Mouse (Mus musculus): ENCODE data around the gene Megf8. TPM values are rescaled to one million over a fixed set of nuclear protein-coding genes. Genes with fewer than 3 reads are reported as not detected.

Megf8 gene
- total RNA-seq, 1 experiment: 47.5 TPM

DNA sequence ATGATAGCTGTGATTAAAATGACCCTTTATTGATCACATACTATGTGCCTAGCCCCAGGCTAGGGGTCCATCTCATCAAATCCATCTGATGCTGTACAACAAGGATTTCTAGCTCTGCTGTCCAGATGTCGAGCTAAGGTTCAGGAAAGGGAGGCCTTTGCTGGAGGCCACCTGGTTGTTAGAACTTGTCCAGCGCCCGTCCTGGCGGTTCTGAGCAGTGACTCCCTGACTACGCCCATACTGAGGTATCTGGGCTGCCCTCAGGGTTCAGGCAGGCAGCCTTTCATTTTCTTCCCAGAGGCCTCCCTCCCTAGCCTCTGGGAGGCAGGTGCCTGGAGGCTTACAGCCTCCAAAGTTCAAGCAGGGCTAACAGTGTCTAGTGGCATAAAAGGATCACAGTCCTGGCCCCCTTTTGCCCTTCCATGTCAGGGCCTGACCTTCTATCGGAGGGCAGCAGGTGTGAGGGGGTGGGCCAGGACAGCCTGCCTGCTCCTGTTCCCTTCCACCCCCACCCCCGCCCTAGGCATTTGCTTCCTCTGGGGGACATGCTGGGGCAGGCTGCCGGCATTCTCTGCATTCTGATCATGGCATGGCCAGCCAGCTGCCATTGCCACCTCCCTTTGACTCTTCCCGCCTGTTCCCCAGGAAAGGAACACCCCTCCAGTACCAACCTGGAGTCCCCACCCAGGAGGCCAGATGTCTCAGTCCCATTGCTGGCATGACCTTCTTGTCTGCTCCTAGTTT is 41.2 kb upstream of the Megf8 start:
- H3K4me1 ChIP-seq (ENCODE audit: control insufficient read depth in 2 of 2, insufficient read depth in 2 of 2, low read length in 2 of 2, poor library complexity in 1 of 2): peaks cover 14 to 55% of the 10 kb centered on the region in 2 experiments
- DNase-seq (ENCODE audit: low read depth, low spot score): no peak
- no peak overlapping the region for H3K4me3 ChIP-seq (ENCODE audit: insufficient read depth in 1 of 2, low read depth in 1 of 2, low read length in 2 of 2, poor library complexity in 1 of 2, severe bottlenecking in 1 of 2)

DNA sequence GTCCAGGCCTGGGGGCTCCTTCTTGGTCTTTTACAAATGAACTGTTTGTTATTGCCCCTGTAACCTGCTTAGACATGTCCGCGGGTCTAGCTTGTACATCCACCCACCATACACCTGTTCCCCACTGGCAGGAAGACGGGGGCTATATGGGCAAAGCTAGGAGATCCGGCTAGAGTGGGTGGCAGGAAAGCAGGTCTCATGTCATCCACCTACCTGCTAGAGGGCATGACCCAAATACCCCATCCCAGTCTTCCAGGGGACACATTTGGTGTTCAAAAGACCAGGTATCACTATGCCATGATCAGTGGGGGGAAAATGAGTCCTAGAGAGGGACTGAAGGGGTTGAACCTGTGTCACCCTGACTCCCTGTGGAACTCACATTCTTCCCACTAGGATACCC is 39.6 kb upstream of the Megf8 start:
- H3K9me3 ChIP-seq (ENCODE audit: control insufficient read depth, insufficient read depth, low read depth, low read length): no peaks in the 10 kb centered on the region
- no peak for DNase-seq (ENCODE audit: low read depth, low spot score)
- peak overlapping the region; percentile 87; the same call in 1 of the 2 replicates for H3K27ac ChIP-seq (ENCODE audit: insufficient read depth, low read depth, low read length, poor library complexity, severe bottlenecking)
- peak overlapping the region; percentile 45; the same call in 1 of the 2 replicates for H3K9ac ChIP-seq (ENCODE audit: insufficient read depth, low read depth, low read length, poor library complexity, severe bottlenecking)
- TF ChIP-seq ZNF384 (IDR thresholded peaks at IDR 0.05; ENCODE audit: low read depth, low read length): no peak
- TF ChIP-seq HCFC1 (IDR thresholded peaks at IDR 0.05; ENCODE audit: borderline replicate concordance, insufficient read depth, low read length): no peak
- no peak for TF ChIP-seq CHD2 (IDR thresholded peaks at IDR 0.05; ENCODE audit: low read depth, low read length)
- no peak for TF ChIP-seq ZC3H11A (IDR thresholded peaks at IDR 0.05; ENCODE audit: borderline replicate concordance, low read depth, low read length)
- no peak for TF ChIP-seq MAFK (IDR thresholded peaks at IDR 0.05; ENCODE audit: insufficient read depth, low read depth, low read length)
- H3K4me3 ChIP-seq (ENCODE audit: insufficient read depth in 1 of 2, low read depth in 1 of 2, low read length in 2 of 2, poor library complexity in 1 of 2, severe bottlenecking in 1 of 2): peak overlapping the region in 1 of 2 experiments; percentile 84; a peak in 1 of 4 replicates
- in situ Hi-C loops (cut with MboI; ENCODE audit: low sequenced_read_pairs in 2 of 2, unreplicated experiment in 2 of 2): no loop called here
- H3K4me1 ChIP-seq (ENCODE audit: control insufficient read depth in 2 of 2, insufficient read depth in 2 of 2, low read length in 2 of 2, poor library complexity in 1 of 2): peaks cover 21 to 49% of the 10 kb centered on the region in 2 experiments
- H3K36me3 ChIP-seq (ENCODE audit: control insufficient read depth, insufficient read depth, low read length, poor library complexity, severe bottlenecking): no peaks in the 10 kb centered on the region

More for the DNA sequence above, 41.2 kb upstream of the Megf8 start:
- TF ChIP-seq CHD2 (IDR thresholded peaks at IDR 0.05; ENCODE audit: low read depth, low read length) (no peak), MAFK (IDR thresholded peaks at IDR 0.05; ENCODE audit: insufficient read depth, low read depth, low read length) (no peak), ZNF384 (IDR thresholded peaks at IDR 0.05; ENCODE audit: low read depth, low read length) (no peak), ZC3H11A (IDR thresholded peaks at IDR 0.05; ENCODE audit: borderline replicate concordance, low read depth, low read length) (no peak), HCFC1 (IDR thresholded peaks at IDR 0.05; ENCODE audit: borderline replicate concordance, insufficient read depth, low read length) (no peak)
- peak overlapping the region; percentile 3; the same call in 1 of the 2 replicates for H3K27ac ChIP-seq (ENCODE audit: insufficient read depth, low read depth, low read length, poor library complexity, severe bottlenecking)
- H3K36me3 ChIP-seq (ENCODE audit: control insufficient read depth, insufficient read depth, low read length, poor library complexity, severe bottlenecking): no peaks in the 10 kb centered on the region
- H3K9ac ChIP-seq (ENCODE audit: insufficient read depth, low read depth, low read length, poor library complexity, severe bottlenecking): peak overlapping the region; percentile 52
- in situ Hi-C loops (cut with MboI; ENCODE audit: low sequenced_read_pairs in 2 of 2, unreplicated experiment in 2 of 2): no loop called here
- no peaks in the 10 kb centered on the region for H3K9me3 ChIP-seq (ENCODE audit: control insufficient read depth, insufficient read depth, low read depth, low read length)

DNA sequence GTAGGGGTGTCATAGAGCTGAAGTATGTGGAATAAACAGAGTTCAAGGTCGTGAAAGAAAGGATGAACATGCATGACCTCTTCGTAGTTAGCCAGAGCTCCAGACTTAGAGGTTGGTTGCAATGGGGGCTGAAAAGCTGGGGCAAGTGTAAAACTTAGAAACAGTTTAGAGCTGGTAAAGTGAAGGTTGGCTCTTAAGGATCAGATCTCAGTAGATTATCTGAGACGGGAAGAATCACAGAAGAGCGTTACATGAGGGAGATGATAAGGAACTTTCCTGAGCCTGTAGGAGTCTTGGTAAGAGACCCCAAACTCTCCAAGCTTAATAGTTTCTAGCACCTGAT is 39.0 kb upstream of the Megf8 start:
- H3K9me3 ChIP-seq (ENCODE audit: control insufficient read depth, insufficient read depth, low read depth, low read length): no peaks in the 10 kb centered on the region
- H3K36me3 ChIP-seq (ENCODE audit: control insufficient read depth, insufficient read depth, low read length, poor library complexity, severe bottlenecking): no peaks in the 10 kb centered on the region
- in situ Hi-C loops (cut with MboI; ENCODE audit: low sequenced_read_pairs in 2 of 2, unreplicated experiment in 2 of 2): no loop called here
- no peak for TF ChIP-seq MAFK (IDR thresholded peaks at IDR 0.05; ENCODE audit: insufficient read depth, low read depth, low read length)
- 0 out of 2 replicates have a peak, but pooled peaks have one; percentile 26 for TF ChIP-seq ZC3H11A (IDR thresholded peaks at IDR 0.05; ENCODE audit: borderline replicate concordance, low read depth, low read length)
- peak overlapping the region; percentile 45; the same call in 1 of the 2 replicates for H3K9ac ChIP-seq (ENCODE audit: insufficient read depth, low read depth, low read length, poor library complexity, severe bottlenecking)
- H3K4me3 ChIP-seq (ENCODE audit: insufficient read depth in 1 of 2, low read depth in 1 of 2, low read length in 2 of 2, poor library complexity in 1 of 2, severe bottlenecking in 1 of 2): peak overlapping the region; percentile 8 to 84; a peak in 3 of 4 replicates
- no peak for DNase-seq (ENCODE audit: low read depth, low spot score)
- peaks cover 21 to 44% of the 10 kb centered on the region in 2 experiments for H3K4me1 ChIP-seq (ENCODE audit: control insufficient read depth in 2 of 2, insufficient read depth in 2 of 2, low read length in 2 of 2, poor library complexity in 1 of 2)
- H3K27ac ChIP-seq (ENCODE audit: insufficient read depth, low read depth, low read length, poor library complexity, severe bottlenecking): peak overlapping the region; percentile 87; the same call in 1 of the 2 replicates

DNA sequence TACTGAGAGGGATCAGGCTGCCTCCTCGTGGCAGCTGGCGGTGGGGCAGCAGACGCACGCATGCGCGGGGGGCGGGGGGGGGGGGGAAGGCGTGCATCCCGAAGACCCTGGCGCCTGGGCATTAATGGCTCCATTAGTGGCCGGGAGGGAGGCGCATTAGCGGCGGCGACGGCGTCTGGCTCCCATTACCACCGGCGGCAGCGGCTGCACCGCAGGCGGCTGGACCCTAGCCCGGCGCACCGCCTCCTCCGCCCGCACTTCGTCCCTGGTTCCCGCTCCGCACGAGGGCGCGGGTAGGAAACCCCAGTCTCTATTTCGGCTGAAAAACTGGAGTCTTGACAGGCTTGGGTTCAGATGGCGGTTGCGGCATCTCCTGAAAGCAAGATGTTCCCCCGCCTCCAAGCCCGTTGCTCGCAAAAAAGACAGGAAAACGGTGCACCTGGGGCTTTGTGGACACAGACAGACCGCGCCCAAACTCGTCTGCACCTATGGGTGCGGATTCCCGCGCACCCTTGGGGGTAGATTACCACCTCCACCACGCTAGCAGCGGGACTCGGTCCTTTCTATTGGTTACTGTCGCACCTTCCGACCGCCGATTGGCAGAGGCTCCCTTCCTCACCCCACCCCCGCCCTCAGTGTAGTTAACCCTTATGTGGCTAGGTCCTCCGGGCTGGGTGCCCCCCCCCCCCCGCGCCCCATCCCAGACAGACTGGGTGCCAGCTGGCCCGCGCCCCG is 38.5 kb upstream of the Megf8 start:
- H3K36me3 ChIP-seq (ENCODE audit: control insufficient read depth, insufficient read depth, low read length, poor library complexity, severe bottlenecking): no peaks in the 10 kb centered on the region
- peak overlapping the region; percentile 87 for H3K27ac ChIP-seq (ENCODE audit: insufficient read depth, low read depth, low read length, poor library complexity, severe bottlenecking)
- no peak for DNase-seq (ENCODE audit: low read depth, low spot score)
- no peaks in the 10 kb centered on the region for H3K9me3 ChIP-seq (ENCODE audit: control insufficient read depth, insufficient read depth, low read depth, low read length)
- in situ Hi-C loops (cut with MboI; ENCODE audit: low sequenced_read_pairs in 2 of 2, unreplicated experiment in 2 of 2): no loop called here
- peak overlapping the region; percentile 84 to 85 for H3K4me3 ChIP-seq (ENCODE audit: insufficient read depth in 1 of 2, low read depth in 1 of 2, low read length in 2 of 2, poor library complexity in 1 of 2, severe bottlenecking in 1 of 2)
- H3K9ac ChIP-seq (ENCODE audit: insufficient read depth, low read depth, low read length, poor library complexity, severe bottlenecking): peak overlapping the region; percentile 90
- peaks cover 23 to 42% of the 10 kb centered on the region in 2 experiments for H3K4me1 ChIP-seq (ENCODE audit: control insufficient read depth in 2 of 2, insufficient read depth in 2 of 2, low read length in 2 of 2, poor library complexity in 1 of 2)
- TF ChIP-seq MAFK (IDR thresholded peaks at IDR 0.05; ENCODE audit: insufficient read depth, low read depth, low read length) (no peak), HCFC1 (IDR thresholded peaks at IDR 0.05; ENCODE audit: borderline replicate concordance, insufficient read depth, low read length) (no peak), ZNF384 (IDR thresholded peaks at IDR 0.05; ENCODE audit: low read depth, low read length) (no peak), ZC3H11A (IDR thresholded peaks at IDR 0.05; ENCODE audit: borderline replicate concordance, low read depth, low read length) (no peak; the same call in 1 of the 2 replicates), CHD2 (IDR thresholded peaks at IDR 0.05; ENCODE audit: low read depth, low read length) (no peak)
